ENCODE assay signal across 9 mouse cellular contexts in the genomic region with DNA sequence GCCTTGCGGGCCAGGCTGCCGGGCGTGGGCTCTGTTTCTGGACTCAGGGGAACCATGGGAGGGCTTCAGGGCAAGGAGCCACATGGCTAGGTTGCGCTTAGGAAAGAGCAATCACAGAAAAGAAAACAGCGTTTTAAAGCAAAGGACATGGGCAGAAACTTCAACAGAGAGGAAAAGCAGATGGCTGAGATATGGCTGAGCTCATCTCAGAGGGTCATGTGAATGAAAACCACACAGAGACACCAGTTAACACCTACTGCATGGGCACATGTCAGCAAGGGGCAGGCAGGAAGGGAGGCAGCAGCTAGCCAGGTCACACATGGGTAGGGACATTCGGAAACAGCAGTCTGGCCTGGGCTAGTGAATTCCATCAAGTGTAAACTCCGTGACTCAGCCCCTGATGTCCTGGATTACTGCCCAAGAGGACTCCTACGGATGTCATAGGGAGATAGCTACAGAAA. TPM values are rescaled to one million over a fixed set of nuclear protein-coding genes. Genes with fewer than 3 reads are reported as not detected.
A peak's percentile ranks its signal among the peaks of the same experiment; 100 is the strongest.
DNase-seq lines count a peak whose midpoint lies in the region; ATAC-seq lines count a peak whose summit lies in the region.
"Had no signal": no experiment of that assay in that cellular context is flagged by ENCODE, and none has a peak within 500 bp of the region (broad histone marks: within the 10 kb centered on the region; RNA-seq: fewer than 3 reads in every experiment).

No protein-coding gene starts in this region.

- no peaks in the 10 kb centered on the region for H3K9me3 ChIP-seq in heart, embryonic 14.5 days (ENCODE audit: control insufficient read depth, low read length)

- ATAC-seq in heart, embryonic 14.5 days (ENCODE audit: insufficient number of reproducible peaks, insufficient read depth, low FRiP score, low read depth) = no peak
- ATAC-seq: forebrain, embryonic 16.5 days had no signal

- no peak overlapping the region for H3K4me3 ChIP-seq in heart, embryonic 14.5 days (ENCODE audit: control insufficient read depth in 1 of 2, insufficient read depth in 1 of 2, low read depth in 1 of 2, low read length in 2 of 2)

- H3K4me2 ChIP-seq in heart, embryonic 14.5 days (ENCODE audit: low read length) = no peak overlapping the region

- peaks cover 3% of the 10 kb centered on the region; the same call in 1 of the 2 replicates for H3K27me3 ChIP-seq in heart, embryonic 14.5 days (ENCODE audit: control insufficient read depth, insufficient read depth, low read length)

- no peak overlapping the region for H3K9ac ChIP-seq in heart, embryonic 14.5 days (ENCODE audit: low read length)

- WGBS in heart, embryonic 14.5 days = 57% methylated on average over 8 of the region's 8 CpGs

- DNase-seq in adrenal gland, adult 2 months = peak; percentile 52
- DNase-seq in adrenal gland, postnatal 25 days = no peak
- peak; percentile 41 for DNase-seq in urinary bladder, postnatal 14 days (ENCODE audit: low spot score)
- DNase-seq in urinary bladder, postnatal 25 days (ENCODE audit: low spot score) = no peak
- DNase-seq in layer of hippocampus, adult 18-20 months (ENCODE audit: low spot score in 2 of 2) = no peak
- no peak for DNase-seq in right cerebral cortex, adult 2 months (ENCODE audit: low spot score in 2 of 2)
- no peak for DNase-seq in thymus, adult 18-20 months

- H3K27ac ChIP-seq in heart, embryonic 14.5 days (replicated peaks in 1 of 2; ENCODE audit: control insufficient read depth in 1 of 2, insufficient read depth in 1 of 2, low read depth in 2 of 2, low read length in 2 of 2) = peak overlapping the region; percentile 39 to 69; a peak in 3 of 4 replicates

- no peaks in the 10 kb centered on the region for H3K36me3 ChIP-seq in heart, embryonic 14.5 days (ENCODE audit: control insufficient read depth, insufficient read depth, low read length)

- H3K4me1 ChIP-seq in heart, embryonic 14.5 days (ENCODE audit: control insufficient read depth in 2 of 2, insufficient read depth in 2 of 2, low read length in 2 of 2) = peaks cover 32 to 39% of the 10 kb centered on the region in 2 experiments

RNA-seq across cellular contexts. Expression of a gene that starts 10.3 kb away (rescaled TPM):
- total RNA-seq in adrenal gland, adult 2 months (2021) = 10 to 100 TPM in 1 of 2 experiments, 1 to 10 TPM in 1; 9.7 to 17.9 TPM
- polyA plus RNA-seq in adrenal gland, adult 2 months (2012; rRNA removed) = 22.7 and 26.6 TPM in 2 replicates
- 10.1 and 11.3 TPM in 2 replicates for total RNA-seq in adrenal gland, postnatal 25 days (2021)
- 127 and 144 TPM in 2 replicates for polyA plus RNA-seq in heart, embryonic 14.5 days (2014; fragmentation: Nextera tagmentation; extraction: Ambion mirVana)
- 1 to 10 TPM; 7.8 to 10.0 TPM for total RNA-seq in layer of hippocampus, adult 18-20 months (2021)

RNA-seq across cellular contexts. Expression of a gene that starts 45.4 kb away (rescaled TPM):
- 10 to 100 TPM in 1 of 2 experiments, 1 to 10 TPM in 1; 6.9 to 14.6 TPM for total RNA-seq in adrenal gland, adult 2 months (2021)
- polyA plus RNA-seq in adrenal gland, adult 2 months (2012; rRNA removed) = 8.1 and 11.8 TPM in 2 replicates
- total RNA-seq in adrenal gland, postnatal 25 days (2021) = 6.6 and 9.9 TPM in 2 replicates
- 11.4 and 12.7 TPM in 2 replicates for polyA plus RNA-seq in heart, embryonic 14.5 days (2014; fragmentation: Nextera tagmentation; extraction: Ambion mirVana)
- total RNA-seq in layer of hippocampus, adult 18-20 months (2021) = 100 to 1,000 TPM; 169 to 174 TPM

Comparison
In these comparisons a context has a peak if more than half of its experiments do, and no peak if none do; other contexts are left out.
1. DNase-seq: peak in adrenal gland, adult 2 months (single experiment) and urinary bladder, postnatal 14 days (single experiment); none in adrenal gland, postnatal 25 days (single experiment), urinary bladder, postnatal 25 days (single experiment), layer of hippocampus, adult 18-20 months (0 of 2), right cerebral cortex, adult 2 months (0 of 2) and thymus, adult 18-20 months (0 of 2).
2. RNA of a gene that starts 45.4 kb away (total RNA-seq): 169 to 174 TPM in layer of hippocampus, adult 18-20 months; 6.9 to 14.6 TPM in adrenal gland, adult 2 months and 6.6 to 9.9 TPM in adrenal gland, postnatal 25 days; every median in the first group is over 10 times any median in the second.